Mouse (Mus musculus) kidney, embryonic 14.5 days (tissue): ENCODE data around the gene Becn1. TPM values are rescaled to one million over a fixed set of nuclear protein-coding genes. Genes with fewer than 3 reads are reported as not detected.

Experiments
- ATAC-seq: fragments of 200-750 bp; cut with Nextera tagmentation; 2 replicates; pipeline ENCODE4 v1.8.0; 2017; ENCODE audit warnings: moderate number of reproducible peaks, mild to moderate bottlenecking, moderate TSS enrichment, moderate library complexity; ENCODE audit not compliant: low FRiP score, low TSS enrichment
- H3K27ac ChIP-seq: fragments of 300-500 bp; sonication (generic); 2 replicates; pipeline ENCODE4 v1.5.1; 2014; ENCODE audit warnings: low read depth, mild to moderate bottlenecking, low read length, moderate library complexity, mixed read lengths
- H3K27me3 ChIP-seq: fragments of 300-500 bp; sonication (generic); 2 replicates; pipeline ENCODE4 v1.6.1; 2014; ENCODE audit warnings: mild to moderate bottlenecking, low read length; ENCODE audit not compliant: control insufficient read depth, insufficient read depth
- H3K36me3 ChIP-seq: fragments of 300-500 bp; sonication (generic); 2 replicates; pipeline ENCODE4 v1.6.1; 2014; ENCODE audit warnings: low read length, mixed read lengths; ENCODE audit not compliant: control insufficient read depth, insufficient read depth
- H3K4me1 ChIP-seq: fragments of 300-500 bp; sonication (generic); 2 replicates; pipeline ENCODE4 v1.6.1; 2014; ENCODE audit warnings: low read length, mixed read lengths; ENCODE audit not compliant: control insufficient read depth, insufficient read depth
- H3K4me2 ChIP-seq: fragments of 300-500 bp; sonication (generic); replicated peaks from 2 replicates; pipeline ENCODE4 v1.6.1; 2014; ENCODE audit warnings: low read depth, mild to moderate bottlenecking, low read length
- H3K4me3 ChIP-seq: fragments of 300-500 bp; sonication (generic); 2 replicates; pipeline ENCODE4 v1.5.1; 2014; ENCODE audit warnings: mild to moderate bottlenecking, low read length
- H3K9ac ChIP-seq: fragments of 300-500 bp; sonication (generic); 2 replicates; pipeline ENCODE4 v1.6.1; 2014; ENCODE audit warnings: low read depth, mild to moderate bottlenecking, low read length, moderate library complexity
- H3K9me3 ChIP-seq: fragments of 300-500 bp; sonication (generic); 2 replicates; pipeline ENCODE4 v1.6.1; 2016; ENCODE audit warnings: low read length; ENCODE audit not compliant: control insufficient read depth
- WGBS: fragments of 180-500 bp; shearing (Covaris S2); extraction: QIAGEN DNeasy Blood & Tissue Kit; methylation state at CpG from one replicate; pipeline ENCODE4 v1.1.7; 2014; 5-methylcytosine and 5-hydroxymethylcytosine counted together
- polyA plus RNA-seq: library from polyadenylated mRNA; unstranded; fragments of >200 nt; fragmentation: Nextera tagmentation; extraction: Ambion mirVana; gene quantifications from 2 replicates; pipeline ENCODE4 v1.2.1, GENCODE M21; 2014

Becn1 gene
- polyA plus RNA-seq, 1 experiment from 2014 or later = 164 TPM

GRCm38 (mm10) chr11:101245855-101246701, 56.0 kb downstream of the Becn1 start, which contains the start of gene Ramp2:
Gene Ramp2 (plus strand): TSS chr11:101246028.
- 1% methylated on average over 58 of the region's 63 CpGs for WGBS
- ATAC-seq = peak; percentile 76
- Histone ChIP-seq H3K4me3 (peak within 1 kb of the TSS; percentile 74), H3K36me3 (no peaks in the 10 kb centered on the region), H3K9ac (peak within 1 kb of the TSS; percentile 84), H3K4me2 (peak within 1 kb of the TSS; percentile 93), H3K27me3 (no peaks in the 10 kb centered on the region), H3K9me3 (no peaks in the 10 kb centered on the region), H3K4me1 (peaks cover 23% of the 10 kb centered on the region), H3K27ac (peak within 1 kb of the TSS; percentile 90)

GRCm38 (mm10) chr11:101245071-101245470, 57.0 kb downstream of the Becn1 start:
- ATAC-seq = no peak
- H3K4me1 ChIP-seq = peaks cover 23% of the 10 kb centered on the region
- H3K9ac ChIP-seq = peak overlapping the region; percentile 84; the same call in 1 of the 2 replicates
- H3K27ac ChIP-seq = peak overlapping the region; percentile 90; the same call in 1 of the 2 replicates
- WGBS = 10% methylated on average over 4 of the region's 4 CpGs
- peak overlapping the region; percentile 93; the same call in 1 of the 2 replicates for H3K4me2 ChIP-seq
- no peaks in the 10 kb centered on the region for H3K9me3 ChIP-seq
- no peaks in the 10 kb centered on the region for H3K27me3 ChIP-seq
- H3K36me3 ChIP-seq = no peaks in the 10 kb centered on the region
- H3K4me3 ChIP-seq = no peak overlapping the region; the same call in 1 of the 2 replicates

GRCm38 (mm10) chr11:101238071-101238647, 63.9 kb downstream of the Becn1 start:
- H3K4me1 ChIP-seq = 0 out of 2 replicates have a peak, but pooled peaks cover 4% of the 10 kb centered on the region
- H3K27ac ChIP-seq = peak overlapping the region; percentile 3; the same call in 1 of the 2 replicates
- no peak overlapping the region for H3K4me2 ChIP-seq
- no peak overlapping the region for H3K9ac ChIP-seq
- WGBS = 40% methylated on average over 5 of the region's 5 CpGs
- H3K4me3 ChIP-seq = no peak overlapping the region
- no peaks in the 10 kb centered on the region for H3K36me3 ChIP-seq
- no peaks in the 10 kb centered on the region for H3K27me3 ChIP-seq
- no peaks in the 10 kb centered on the region for H3K9me3 ChIP-seq
- ATAC-seq = no peak

GRCm38 (mm10) chr11:101236782-101237181, 65.3 kb downstream of the Becn1 start:
- Histone ChIP-seq H3K27me3 (no peaks in the 10 kb centered on the region), H3K27ac (no peak overlapping the region), H3K4me3 (no peak overlapping the region), H3K9me3 (no peaks in the 10 kb centered on the region), H3K9ac (no peak overlapping the region), H3K36me3 (no peaks in the 10 kb centered on the region), H3K4me1 (peaks cover 15% of the 10 kb centered on the region), H3K4me2 (no peak overlapping the region)
- ATAC-seq = no peak
- WGBS = 89% methylated on average over 5 of the region's 5 CpGs

Other genes starting within 250 kb of the Becn1 start
- gene Naglu, start 232.3 kb downstream of the Becn1 start, polyA plus RNA-seq = 7.0 and 11.5 TPM in 2 replicates
- 0.16 TPM in 1 of 2 replicates, not detected in the other for gene Hsd17b1, start 223.9 kb downstream of the Becn1 start, polyA plus RNA-seq
- gene Coasy, start 219.7 kb downstream of the Becn1 start, polyA plus RNA-seq = 42.0 and 44.9 TPM in 2 replicates
- gene Mlx, start 215.0 kb downstream of the Becn1 start, polyA plus RNA-seq = 39.7 and 48.7 TPM in 2 replicates
- 52.0 and 61.8 TPM in 2 replicates for gene Psmc3ip, start 206.8 kb downstream of the Becn1 start, polyA plus RNA-seq
- 10.5 and 14.0 TPM in 2 replicates for gene Retreg3, start 182.4 kb downstream of the Becn1 start, polyA plus RNA-seq
- gene Tubg1, start 182.3 kb downstream of the Becn1 start, polyA plus RNA-seq = 81.9 and 95.4 TPM in 2 replicates
- 3.7 and 4.5 TPM in 2 replicates for gene Tubg2, start 146.4 kb downstream of the Becn1 start, polyA plus RNA-seq
- 1.7 and 2.1 TPM in 2 replicates for gene Cntnap1, start 131.8 kb downstream of the Becn1 start, polyA plus RNA-seq
- gene Plekhh3, start 130.9 kb downstream of the Becn1 start, polyA plus RNA-seq = 17.0 and 17.9 TPM in 2 replicates
- 0.24 and 0.51 TPM in 2 replicates for gene Ccr10, start 126.8 kb downstream of the Becn1 start, polyA plus RNA-seq
- gene Ezh1, start 75.8 kb downstream of the Becn1 start, polyA plus RNA-seq = 18.2 and 27.4 TPM in 2 replicates
- gene Ramp2, start 56.3 kb downstream of the Becn1 start, polyA plus RNA-seq = 248 and 275 TPM in 2 replicates
- 154 and 160 TPM in 2 replicates for gene Vps25, start 48.6 kb downstream of the Becn1 start, polyA plus RNA-seq
- 18.9 and 28.1 TPM in 2 replicates for gene Wnk4, start 41.7 kb downstream of the Becn1 start, polyA plus RNA-seq
- gene Cntd1, start 23.3 kb downstream of the Becn1 start, polyA plus RNA-seq = 1.2 and 1.7 TPM in 2 replicates
- 204 and 207 TPM in 2 replicates for gene Coa3, start 23.2 kb downstream of the Becn1 start, polyA plus RNA-seq
- gene Psme3, start 13.9 kb upstream of the Becn1 start, polyA plus RNA-seq = 113 and 130 TPM in 2 replicates
- gene Aoc2, start 22.8 kb upstream of the Becn1 start, polyA plus RNA-seq = 1.9 TPM in 2 replicates
- 0.23 and 0.37 TPM in 2 replicates for gene Aoc3, start 28.3 kb upstream of the Becn1 start, polyA plus RNA-seq
- gene G6pc, start 65.3 kb upstream of the Becn1 start, polyA plus RNA-seq = 0.08 TPM in 1 of 2 replicates, not detected in the other
- 85.2 and 99.0 TPM in 2 replicates for gene Aarsd1, start 115.3 kb upstream of the Becn1 start, polyA plus RNA-seq
- 10.4 and 11.5 TPM in 2 replicates for gene Gm27029, start 122.5 kb upstream of the Becn1 start, polyA plus RNA-seq
- gene Rundc1, start 122.8 kb upstream of the Becn1 start, polyA plus RNA-seq = 8.2 and 16.1 TPM in 2 replicates
- gene Ptges3l, start 123.0 kb upstream of the Becn1 start, polyA plus RNA-seq = 8.9 and 10.3 TPM in 2 replicates
- 430 and 578 TPM in 2 replicates for gene Rpl27, start 140.0 kb upstream of the Becn1 start, polyA plus RNA-seq
- 9.6 and 10.4 TPM in 2 replicates for gene Ifi35, start 146.1 kb upstream of the Becn1 start, polyA plus RNA-seq
- 7.0 and 10.8 TPM in 2 replicates for gene Rnd2, start 162.7 kb upstream of the Becn1 start, polyA plus RNA-seq
- 25.0 and 28.4 TPM in 2 replicates for gene Vat1, start 163.9 kb upstream of the Becn1 start, polyA plus RNA-seq
- 8.7 and 22.0 TPM in 2 replicates for gene Brca1, start 249.7 kb upstream of the Becn1 start, polyA plus RNA-seq
- gene Nbr1, start 249.9 kb upstream of the Becn1 start, polyA plus RNA-seq = 30.8 and 63.9 TPM in 2 replicates